Mouse (Mus musculus): Measurements from ENCODE around the gene Srgap2.

The Srgap2 gene

GRCm38 (mm10) chr1:131473631-131474118 is 53.5 kb downstream of the Srgap2 start:
- DNase-seq (ENCODE audit: low spot score): no peak

- no peak for DNase-seq (ENCODE audit: low spot score)
Measured at GRCm38 (mm10) chr1:131470597-131470996, 56.6 kb downstream of the Srgap2 start.

DNA sequence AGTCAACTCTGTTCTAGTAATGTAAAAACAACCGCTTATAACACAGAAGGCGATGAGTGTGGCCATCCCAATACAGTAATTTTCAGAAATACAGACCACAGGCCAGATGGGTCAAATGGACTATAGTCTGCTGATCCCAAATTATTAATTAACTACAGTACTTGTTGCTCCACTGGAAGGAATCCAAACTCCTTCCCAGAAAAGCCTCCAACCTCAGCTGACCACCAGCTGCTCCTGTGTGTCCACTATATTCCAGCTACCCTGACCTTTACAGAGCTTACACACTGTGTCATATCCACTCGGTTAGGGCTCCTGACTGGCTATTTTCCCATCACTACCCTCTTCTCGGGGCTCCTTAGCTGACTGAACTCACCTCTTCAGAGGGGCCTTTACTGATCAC is 61.3 kb downstream of the Srgap2 start:
- DNase-seq (ENCODE audit: low spot score): no peak

DNA sequence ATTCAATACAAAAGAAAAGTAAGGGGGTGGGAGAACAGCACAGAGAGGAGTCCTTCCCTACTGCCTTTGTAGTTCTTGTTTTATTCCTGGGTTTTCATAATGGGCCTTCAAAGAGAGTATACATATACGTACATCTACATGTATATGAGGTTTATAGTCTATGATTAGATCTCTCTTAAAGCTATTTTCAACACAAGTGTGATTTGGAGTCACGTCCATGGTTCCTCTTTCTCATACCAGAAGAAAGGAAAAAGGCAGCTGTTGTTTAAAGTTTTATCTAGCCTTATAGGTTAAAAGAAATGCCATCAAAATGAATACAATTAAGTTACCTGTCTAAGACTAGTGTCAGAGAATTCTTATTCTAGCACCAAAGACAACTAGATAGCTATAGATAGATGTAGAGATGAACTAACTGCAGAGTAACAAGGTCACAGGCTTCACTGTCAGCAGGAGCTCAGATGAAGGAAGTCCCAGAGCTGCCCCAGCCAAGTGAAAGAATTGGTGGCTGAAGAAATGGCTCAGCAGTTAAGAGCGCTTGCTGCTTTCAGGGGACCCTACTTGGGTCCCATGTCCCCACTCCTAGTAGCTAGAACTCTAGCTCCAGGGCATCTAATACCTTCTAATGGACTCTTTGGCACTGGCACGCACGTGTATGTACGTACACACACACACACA is 63.1 kb downstream of the Srgap2 start:
- no peak for DNase-seq (ENCODE audit: low spot score)

DNA sequence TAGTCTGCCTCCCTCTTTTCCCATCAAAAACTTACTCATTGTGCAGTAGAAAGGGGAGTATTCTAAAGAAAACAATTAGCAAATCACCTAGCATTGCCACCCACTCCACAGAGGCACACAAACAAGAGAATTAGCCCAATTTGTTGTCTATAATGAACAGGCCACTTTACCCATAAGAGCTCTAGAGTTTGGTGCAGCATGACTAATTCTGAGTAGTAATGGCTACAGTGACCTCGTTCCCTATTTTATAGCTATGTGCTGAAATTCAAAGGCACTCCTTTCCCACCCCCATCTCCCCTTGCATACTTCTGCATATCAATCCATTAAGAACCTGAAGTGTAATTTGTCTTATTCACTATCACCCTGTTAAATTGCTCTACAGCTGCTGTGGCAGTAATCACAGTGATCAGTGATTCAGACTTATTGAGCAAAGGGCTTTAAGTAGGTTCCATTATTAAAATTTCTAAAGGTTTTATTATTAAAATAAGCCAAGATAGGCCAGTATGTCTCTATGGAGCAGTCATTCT is 64.5 kb downstream of the Srgap2 start:
- no peak for DNase-seq (ENCODE audit: low spot score)

GRCm38 (mm10) chr1:131460914-131461530 is 66.1 kb downstream of the Srgap2 start:
- DNase-seq (ENCODE audit: low spot score): no peak

GRCm38 (mm10) chr1:131455355-131455890 is 71.7 kb downstream of the Srgap2 start:
- no peak for DNase-seq (ENCODE audit: low spot score)

GRCm38 (mm10) chr1:131454386-131454785 is 72.8 kb downstream of the Srgap2 start:
- no peak for DNase-seq (ENCODE audit: low spot score)

DNA sequence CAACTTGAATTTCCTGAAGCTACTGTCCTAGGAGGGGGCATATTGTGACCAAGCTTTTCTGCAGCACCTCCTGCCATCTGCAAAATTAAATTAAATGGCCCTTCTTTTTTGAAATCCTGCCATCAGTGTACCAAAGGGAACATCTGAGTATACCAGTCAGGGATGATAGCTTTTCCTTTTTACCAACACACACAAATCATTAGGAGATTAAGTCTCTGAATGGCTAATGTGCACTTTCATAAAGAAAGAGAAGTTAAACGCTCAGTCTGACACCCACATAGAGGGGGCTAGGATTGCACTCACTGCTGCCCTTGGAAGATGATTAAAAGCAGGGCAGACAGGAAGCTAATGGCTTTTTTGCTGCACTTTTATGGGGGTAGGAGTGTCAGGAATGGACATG is 73.8 kb downstream of the Srgap2 start:
- no peak for DNase-seq (ENCODE audit: low spot score)

- DNase-seq (ENCODE audit: low spot score): no peak
Measured at GRCm38 (mm10) chr1:131448373-131448772, 78.8 kb downstream of the Srgap2 start.

- no peak for DNase-seq (ENCODE audit: low spot score)
Measured at GRCm38 (mm10) chr1:131447333-131447732, 79.8 kb downstream of the Srgap2 start.

GRCm38 (mm10) chr1:131446577-131446976 is 80.6 kb downstream of the Srgap2 start:
- DNase-seq (ENCODE audit: low spot score): no peak

DNA sequence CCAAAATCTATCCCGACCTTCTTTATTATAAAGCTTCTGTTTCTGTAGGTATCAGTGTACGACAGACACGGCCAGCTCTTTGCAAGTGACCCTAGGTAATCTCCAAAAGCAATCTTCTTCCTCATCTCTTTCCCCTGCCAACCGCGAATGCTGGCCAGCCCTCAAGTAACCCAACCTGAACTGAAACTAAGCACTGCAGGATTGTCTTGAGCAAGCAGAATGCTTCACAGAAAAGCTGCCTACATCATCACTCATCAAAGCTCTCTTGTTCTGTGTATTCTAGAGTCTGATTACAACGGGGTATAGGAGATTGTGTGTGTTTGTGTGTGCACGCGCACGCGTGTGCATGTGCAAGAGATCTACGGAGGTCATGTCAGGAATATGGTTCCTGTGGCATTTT is 88.6 kb downstream of the Srgap2 start:
- DNase-seq (ENCODE audit: low spot score): no peak

- DNase-seq (ENCODE audit: low spot score): no peak
Measured at GRCm38 (mm10) chr1:131437975-131438374, 89.2 kb downstream of the Srgap2 start.

DNA sequence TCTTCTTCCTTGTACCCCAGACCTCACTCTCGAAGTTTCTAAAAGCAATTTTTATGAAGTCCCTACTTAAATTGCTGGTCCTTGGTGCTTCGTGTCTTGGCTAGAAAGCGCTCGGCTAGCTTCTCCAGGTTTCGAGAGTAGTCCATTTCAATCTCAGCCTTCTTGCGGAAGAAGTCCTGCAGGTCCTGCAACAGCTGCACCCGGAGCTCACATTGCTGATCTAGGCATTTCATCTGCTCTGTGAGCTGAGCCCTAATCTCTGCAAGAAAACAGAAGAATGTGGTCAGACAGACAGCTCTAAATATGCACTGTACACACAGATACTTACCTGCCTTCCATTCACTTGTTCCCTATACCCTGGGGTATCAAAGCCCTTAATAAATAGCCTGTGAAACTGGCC is 90.5 kb downstream of the Srgap2 start:
- DNase-seq (ENCODE audit: low spot score): no peak

GRCm38 (mm10) chr1:131431456-131432246 is 95.5 kb downstream of the Srgap2 start:
- DNase-seq (ENCODE audit: low spot score): no peak

GRCm38 (mm10) chr1:131427140-131427821 is 99.9 kb downstream of the Srgap2 start:
- no peak for DNase-seq (ENCODE audit: low spot score)

DNA sequence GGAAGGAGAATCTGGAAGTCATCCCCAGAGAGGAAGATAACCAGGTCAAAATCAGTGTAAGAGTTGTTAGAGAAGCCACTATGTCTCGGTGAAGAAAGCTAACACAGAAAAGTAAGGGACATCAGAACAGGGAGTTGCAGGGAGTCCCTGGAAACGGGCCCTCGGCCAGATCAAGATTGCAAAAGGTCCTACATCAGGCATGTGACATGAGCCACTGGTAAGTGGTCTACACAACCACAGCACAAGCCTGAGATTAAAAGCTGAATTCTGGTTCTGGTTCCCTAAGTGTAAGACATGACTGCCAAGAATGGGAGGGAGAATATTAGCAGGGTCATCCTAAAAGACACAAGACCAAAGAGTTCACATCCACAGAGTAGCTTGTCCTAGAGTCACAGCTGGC is 104.1 kb downstream of the Srgap2 start:
- DNase-seq (ENCODE audit: low spot score): no peak

- no peak for DNase-seq (ENCODE audit: low spot score)
Measured at GRCm38 (mm10) chr1:131421113-131421512, 106.0 kb downstream of the Srgap2 start.

- DNase-seq (ENCODE audit: low spot score): no peak
Measured at GRCm38 (mm10) chr1:131420660-131421059, 106.5 kb downstream of the Srgap2 start.

DNA sequence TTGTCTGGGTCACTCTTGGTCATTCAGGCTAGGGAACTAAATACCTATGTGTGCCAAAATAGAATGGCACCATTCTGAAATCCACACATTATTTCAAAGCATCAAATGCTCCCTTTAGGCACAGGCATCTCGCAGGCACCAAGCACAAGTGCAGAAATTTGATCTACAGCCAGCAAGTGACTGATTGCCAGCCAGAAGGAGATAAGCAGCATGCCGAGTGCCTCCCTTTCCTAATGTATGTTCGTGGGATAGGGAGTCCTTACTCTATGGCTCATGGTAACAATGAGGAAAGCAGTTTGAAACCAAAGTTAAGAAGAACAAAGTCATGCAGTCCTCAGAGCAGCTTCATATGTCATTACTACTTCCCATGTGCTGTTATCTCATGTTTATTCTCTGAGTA is 107.8 kb downstream of the Srgap2 start:
- DNase-seq (ENCODE audit: low spot score): no peak

Data from ovary, postnatal 10 days (tissue).